Comparison of ENCODE assay signal across 13 mouse cellular contexts in the genomic region with DNA sequence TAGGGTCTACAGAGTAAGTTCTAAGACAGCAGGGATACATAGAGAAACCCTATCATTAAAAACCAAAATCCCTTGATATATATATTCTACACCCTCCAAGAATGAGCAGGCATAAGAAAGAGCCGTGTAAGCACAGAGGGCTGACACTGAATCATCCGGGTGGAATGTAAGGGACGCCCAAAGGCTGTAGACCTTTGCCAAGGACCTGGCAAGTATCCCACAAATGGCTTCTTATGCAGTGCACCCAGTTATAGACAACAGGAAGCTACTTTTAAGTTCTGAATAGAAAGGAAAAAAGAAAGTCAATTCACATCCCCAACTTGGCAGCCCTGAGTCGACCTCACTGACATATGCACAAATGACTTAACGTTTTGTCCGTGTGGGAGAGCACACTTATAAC.
"Had no signal": no experiment of that assay in that cellular context is flagged by ENCODE, and none has a peak within 500 bp of the region (broad histone marks: within the 10 kb centered on the region; RNA-seq: fewer than 3 reads in every experiment).

No protein-coding gene starts in this region.

- H3K27me3 ChIP-seq: limb, embryonic 15.5 days; liver, embryonic 12.5 days; neural tube, embryonic 15.5 days had no signal

- H3K4me1 ChIP-seq: limb, embryonic 15.5 days; liver, embryonic 12.5 days; midbrain, embryonic 10.5 days; neural tube, embryonic 15.5 days had no signal

- H3K4me3 ChIP-seq: limb, embryonic 15.5 days; liver, embryonic 12.5 days; midbrain, embryonic 10.5 days; myocyte; neural tube, embryonic 15.5 days had no signal

- H3K9ac ChIP-seq: limb, embryonic 15.5 days; liver, embryonic 12.5 days; lung, embryonic 14.5 days; neural tube, embryonic 15.5 days had no signal

- ATAC-seq: liver, embryonic 12.5 days had no signal

- DNase-seq: kidney, postnatal 25 days; lung, embryonic 14.5 days; lung, postnatal 10 days; lung, postnatal 4 days; midbrain, embryonic 14.5 days; right cerebral cortex, adult 18-20 months; right cerebral cortex, postnatal 25 days; thymus, postnatal 36 days had no signal

- H3K9me3 ChIP-seq: limb, embryonic 15.5 days; liver, embryonic 12.5 days; midbrain, embryonic 10.5 days; neural tube, embryonic 15.5 days had no signal

- H3K4me2 ChIP-seq: limb, embryonic 15.5 days; liver, embryonic 12.5 days; lung, embryonic 14.5 days; neural tube, embryonic 15.5 days had no signal

- H3K27ac ChIP-seq: limb, embryonic 15.5 days; liver, embryonic 12.5 days; midbrain, embryonic 10.5 days; neural tube, embryonic 15.5 days had no signal
